27 mouse cellular contexts compared by ENCODE assay signal in genomic region chr2:3276106-3276505, GRCm38 (mm10). TPM values are rescaled to one million over a fixed set of nuclear protein-coding genes. Genes with fewer than 3 reads are reported as not detected.
DNase-seq lines count a peak whose midpoint lies in the region; ATAC-seq and TF ChIP-seq lines count a peak whose summit lies in the region.
"Had no signal": no experiment of that assay in that cellular context is flagged by ENCODE, and none has a peak within 500 bp of the region (broad histone marks: within the 10 kb centered on the region; RNA-seq: fewer than 3 reads in every experiment).

No protein-coding gene starts in this region.

- TF ChIP-seq POLR2A in MEL (IDR thresholded peaks at IDR 0.05; ENCODE audit: control insufficient read depth in 1 of 2, insufficient read depth in 1 of 2, low read depth in 1 of 2, low read length in 2 of 2, poor library complexity in 1 of 2): no peak

- ATAC-seq in hematopoietic stem cell, adult 5-6 weeks (replicated peaks in 1 of 2; ENCODE audit: insufficient read depth in 1 of 2, low FRiP score in 2 of 2, low TSS enrichment in 1 of 2, low read depth in 1 of 2, poor library complexity in 2 of 2, severe bottlenecking in 2 of 2): peak; percentile 46 to 58; a peak in 2 of 4 replicates
- ATAC-seq: forebrain, embryonic 16.5 days; hindbrain, postnatal 0 days; inflammation-experienced regulatory T-cells, adult 6 months; intestine, embryonic 16.5 days; Patski had no signal

- no peaks in the 10 kb centered on the region for H3K27me3 ChIP-seq in MEL (ENCODE audit: control insufficient read depth in 1 of 2, insufficient read depth in 2 of 2, low read length in 2 of 2)
- H3K27me3 ChIP-seq in limb, embryonic 10.5 days (ENCODE audit: low read depth, poor library complexity, severe bottlenecking): no peaks in the 10 kb centered on the region
- H3K27me3 ChIP-seq: embryonic facial prominence, embryonic 13.5 days; forebrain, embryonic 12.5 days had no signal

- DNase-seq in 3T3-L1 (ENCODE audit: low read depth, low spot score) (peak; percentile 39), MEL (ENCODE audit: low read depth, low spot score) (peak; percentile 23)
- no peak for DNase-seq in cerebellum, postnatal 25 days
- no peak for DNase-seq in heart, adult 9 months (ENCODE audit: low spot score in 2 of 2)
- DNase-seq in limb, embryonic 10.5 days (ENCODE audit: low spot score): no peak
- DNase-seq: adrenal gland, postnatal 10 days; adrenal gland, postnatal 36 days; cerebellum, adult 18-20 months; cerebellum, adult 9-10 months; cerebellum, postnatal 14 days; embryo, embryonic 11 days; gastrocnemius, adult 2 months; gastrocnemius, postnatal 14 days; heart, adult 2 months; heart, postnatal 36 days; kidney, adult 2 months had no signal

- H3K27ac ChIP-seq in MEL (ENCODE audit: control insufficient read depth, low read depth, low read length): no peak overlapping the region
- H3K27ac ChIP-seq in limb, embryonic 10.5 days: no peak overlapping the region
- H3K27ac ChIP-seq: embryonic facial prominence, embryonic 10.5 days; embryonic facial prominence, embryonic 13.5 days; forebrain, embryonic 12.5 days; gastrocnemius, adult 2 months; hindbrain, embryonic 14.5 days; hindbrain, postnatal 0 days had no signal

- WGBS in limb, embryonic 10.5 days: 68% methylated on average over 2 of the region's 2 CpGs

- H3K9ac ChIP-seq in MEL (ENCODE audit: control insufficient read depth, low read depth, low read length, poor library complexity, severe bottlenecking): no peak overlapping the region
- H3K9ac ChIP-seq: embryonic facial prominence, embryonic 13.5 days; forebrain, embryonic 12.5 days; hindbrain, embryonic 14.5 days had no signal

- no peak overlapping the region for H3K4me3 ChIP-seq in MEL (ENCODE audit: control insufficient read depth in 1 of 2, insufficient read depth in 1 of 2, low read depth in 2 of 2, low read length in 2 of 2)
- no peak overlapping the region for H3K4me3 ChIP-seq in limb, embryonic 10.5 days
- H3K4me3 ChIP-seq: embryonic facial prominence, embryonic 10.5 days; embryonic facial prominence, embryonic 13.5 days; erythroblast, embryonic 14.5 days; forebrain, embryonic 12.5 days; gastrocnemius, adult 2 months; heart, adult 2 months had no signal

- peak; percentile 17 for TF ChIP-seq RAD21 in MEL (IDR thresholded peaks at IDR 0.05; ENCODE audit: low read depth, low read length)

- H3K79me2 ChIP-seq in MEL (ENCODE audit: control insufficient read depth, insufficient read depth, low read length, poor library complexity): no peaks in the 10 kb centered on the region

- no peak for TF ChIP-seq CTCF in MEL (IDR thresholded peaks at IDR 0.05 in 2 of 3, conservative IDR thresholded peaks at IDR 0.05 in 1 of 3; ENCODE audit: control insufficient read depth in 1 of 3, insufficient read depth in 1 of 3, low read depth in 2 of 3, low read length in 3 of 3, poor library complexity in 1 of 3, severe bottlenecking in 1 of 3)

- TF ChIP-seq EP300 in MEL (IDR thresholded peaks at IDR 0.05; ENCODE audit: low read depth in 1 of 2, low read length in 2 of 2): no peak

- H3K36me3 ChIP-seq in MEL (ENCODE audit: control insufficient read depth in 1 of 2, insufficient read depth in 2 of 2, low read length in 2 of 2): no peaks in the 10 kb centered on the region
- no peaks in the 10 kb centered on the region for H3K36me3 ChIP-seq in limb, embryonic 10.5 days
- H3K36me3 ChIP-seq: embryonic facial prominence, embryonic 10.5 days; embryonic facial prominence, embryonic 13.5 days; forebrain, embryonic 12.5 days had no signal

- no peaks in the 10 kb centered on the region for H3K9me3 ChIP-seq in MEL (replicated peaks; ENCODE audit: insufficient read depth, low read length)
- H3K9me3 ChIP-seq in limb, embryonic 10.5 days (replicated peaks): no peaks in the 10 kb centered on the region
- H3K9me3 ChIP-seq: embryonic facial prominence, embryonic 10.5 days; embryonic facial prominence, embryonic 13.5 days; forebrain, embryonic 12.5 days had no signal

- H3K4me1 ChIP-seq in MEL (ENCODE audit: control insufficient read depth in 1 of 2, insufficient read depth in 2 of 2, low read length in 2 of 2): no peaks in the 10 kb centered on the region; a peak in 1 of 4 replicates
- H3K4me1 ChIP-seq in limb, embryonic 10.5 days: no peaks in the 10 kb centered on the region
- H3K4me1 ChIP-seq: embryonic facial prominence, embryonic 10.5 days; embryonic facial prominence, embryonic 13.5 days; forebrain, embryonic 12.5 days had no signal

TF ChIP-seq in MEL, 35 proteins besides CTCF, POLR2A, EP300 and RAD21:
- TF ChIP-seq NELFE (IDR thresholded peaks at IDR 0.05; ENCODE audit: low read depth, low read length) (no peak), ETS1 (IDR thresholded peaks at IDR 0.05; ENCODE audit: low read depth, low read length) (no peak), TBP (IDR thresholded peaks at IDR 0.05; ENCODE audit: low read depth, low read length) (no peak), ZC3H11A (IDR thresholded peaks at IDR 0.05; ENCODE audit: low read depth, low read length) (no peak), MXI1 (IDR thresholded peaks at IDR 0.05; ENCODE audit: low read depth, low read length) (no peak), ZNF384 (IDR thresholded peaks at IDR 0.05; ENCODE audit: low read depth, low read length) (no peak), SMC3 (IDR thresholded peaks at IDR 0.05; ENCODE audit: low read depth, low read length) (no peak), USF1 (IDR thresholded peaks at IDR 0.05; ENCODE audit: low read depth, low read length) (no peak), POLR2AphosphoS2 (IDR thresholded peaks at IDR 0.05; ENCODE audit: low read length) (no peak), CHD2 (IDR thresholded peaks at IDR 0.05; ENCODE audit: low read length) (no peak), JUND (IDR thresholded peaks at IDR 0.05; ENCODE audit: low read depth, low read length) (no peak), MAX (IDR thresholded peaks at IDR 0.05; ENCODE audit: low read length) (no peak), TCF12 (IDR thresholded peaks at IDR 0.05; ENCODE audit: low read depth, low read length) (no peak), HCFC1 (IDR thresholded peaks at IDR 0.05; ENCODE audit: low read depth, low read length) (no peak), GATA1 (IDR thresholded peaks at IDR 0.05; ENCODE audit: low read depth, low read length) (no peak), TAL1 (IDR thresholded peaks at IDR 0.05; ENCODE audit: low read length) (no peak), ZKSCAN1 (IDR thresholded peaks at IDR 0.05; ENCODE audit: low read depth, low read length) (no peak)

RNA-seq across cellular contexts. Expression of gene Nmt2, which starts 7.9 kb away (rescaled TPM):
- total RNA-seq in MEL (2012; rRNA removed): 19.9 and 22.2 TPM in 2 replicates
- 10 to 100 TPM in 1 of 2 experiments, not detected in 1; 34.1 TPM for polyA plus RNA-seq in MEL (2012; ENCODE audit: insufficient read depth in 1 of 2, insufficient read length in 2 of 2, low read depth in 1 of 2, low replicate concordance in 2 of 2, missing spikeins in 1 of 2)
- total RNA-seq in hematopoietic stem cell, adult 5-6 weeks (2017): 40.7 and 51.9 TPM in 2 replicates
- polyA plus RNA-seq in limb, embryonic 10.5 days (2016; fragmentation: Nextera tagmentation; extraction: Ambion mirVana): 32.0 and 33.9 TPM in 2 replicates

RNA-seq across cellular contexts. Expression of gene Rpp38, which starts 56.3 kb away (rescaled TPM):
- total RNA-seq in MEL (2012; rRNA removed): 13.6 and 16.6 TPM in 2 replicates
- polyA plus RNA-seq in MEL (2012; ENCODE audit: insufficient read depth in 1 of 2, insufficient read length in 2 of 2, low read depth in 1 of 2, low replicate concordance in 2 of 2, missing spikeins in 1 of 2): 1 to 10 TPM in 1 of 2 experiments, not detected in 1; 9.9 TPM
- total RNA-seq in hematopoietic stem cell, adult 5-6 weeks (2017): 10.3 and 14.8 TPM in 2 replicates
- polyA plus RNA-seq in limb, embryonic 10.5 days (2016; fragmentation: Nextera tagmentation; extraction: Ambion mirVana): 19.0 and 21.3 TPM in 2 replicates

RNA-seq across cellular contexts. Expression of gene Acbd7, which starts 59.9 kb away (rescaled TPM):
- total RNA-seq in MEL (2012; rRNA removed): 3.7 and 5.7 TPM in 2 replicates
- polyA plus RNA-seq in MEL (2012; ENCODE audit: insufficient read depth in 1 of 2, insufficient read length in 2 of 2, low read depth in 1 of 2, low replicate concordance in 2 of 2, missing spikeins in 1 of 2): 1 to 10 TPM in 1 of 2 experiments, not detected in 1; 2.9 TPM
- total RNA-seq in hematopoietic stem cell, adult 5-6 weeks (2017): not detected in 2 replicates
- polyA plus RNA-seq in limb, embryonic 10.5 days (2016; fragmentation: Nextera tagmentation; extraction: Ambion mirVana): 0.41 TPM in 1 of 2 replicates, not detected in the other
- total RNA-seq: adrenal gland, postnatal 36 days; hindbrain, postnatal 0 days had no signal
- polyA plus RNA-seq: erythroblast, embryonic 14.5 days; heart, adult 2 months; inflammation-experienced regulatory T-cells, adult 6 months; kidney, adult 2 months had no signal

Comparison
In these comparisons a context has a peak if more than half of its experiments do, and no peak if none do; other contexts are left out.
1. DNase-seq: peak in 3T3-L1 (single experiment) and MEL (single experiment); none in cerebellum, postnatal 25 days (0 of 2), heart, adult 9 months (0 of 2) and limb, embryonic 10.5 days (single experiment).